ENCODE assay signal across 30 mouse cellular contexts in genomic region chr4:49474583-49474982, GRCm38 (mm10). TPM values are rescaled to one million over a fixed set of nuclear protein-coding genes. Genes with fewer than 3 reads are reported as not detected.
DNase-seq lines count a peak whose midpoint lies in the region; ATAC-seq and TF ChIP-seq lines count a peak whose summit lies in the region.
"Had no signal": no experiment of that assay in that cellular context is flagged by ENCODE, and none has a peak within 500 bp of the region (broad histone marks: within the 10 kb centered on the region; RNA-seq: fewer than 3 reads in every experiment).

No protein-coding gene starts in this region.

- no peak overlapping the region for H3K4me3 ChIP-seq in stomach, embryonic 15.5 days (replicated peaks)
- H3K4me3 ChIP-seq in stomach, postnatal 0 days (ENCODE audit: low read depth, low read length) = no peak overlapping the region
- H3K4me3 ChIP-seq in liver, embryonic 15.5 days (replicated peaks) = no peak overlapping the region
- H3K4me3 ChIP-seq in midbrain, postnatal 0 days (ENCODE audit: low read depth, low read length) = no peak overlapping the region
- H3K4me3 ChIP-seq: embryonic facial prominence, embryonic 13.5 days; forebrain, embryonic 13.5 days; heart, embryonic 10.5 days; hindbrain, embryonic 13.5 days; midbrain, embryonic 12.5 days had no signal

- no peaks in the 10 kb centered on the region for H3K9me3 ChIP-seq in stomach, embryonic 15.5 days
- no peaks in the 10 kb centered on the region for H3K9me3 ChIP-seq in stomach, postnatal 0 days (ENCODE audit: control insufficient read depth, low read length)
- H3K9me3 ChIP-seq in liver, embryonic 15.5 days (replicated peaks) = no peaks in the 10 kb centered on the region
- H3K9me3 ChIP-seq in midbrain, postnatal 0 days (ENCODE audit: low read length) = no peaks in the 10 kb centered on the region
- H3K9me3 ChIP-seq: embryonic facial prominence, embryonic 13.5 days; forebrain, embryonic 13.5 days; heart, embryonic 10.5 days; hindbrain, embryonic 13.5 days; midbrain, embryonic 12.5 days had no signal

- H3K9ac ChIP-seq in stomach, embryonic 15.5 days = no peak overlapping the region
- no peak overlapping the region for H3K9ac ChIP-seq in stomach, postnatal 0 days (ENCODE audit: low read length)
- no peak overlapping the region for H3K9ac ChIP-seq in liver, embryonic 15.5 days
- H3K9ac ChIP-seq in midbrain, postnatal 0 days (replicated peaks; ENCODE audit: low read length, poor library complexity, severe bottlenecking) = no peak overlapping the region
- H3K9ac ChIP-seq: embryonic facial prominence, embryonic 13.5 days; forebrain, embryonic 13.5 days; hindbrain, embryonic 13.5 days; lung, embryonic 14.5 days; midbrain, embryonic 12.5 days had no signal

- TF ChIP-seq CTCF in stomach, postnatal 0 days (IDR thresholded peaks at IDR 0.05; ENCODE audit: low read depth) = no peak
- no peak for TF ChIP-seq CTCF in midbrain, postnatal 0 days (IDR thresholded peaks at IDR 0.05)

- 0 out of 2 replicates have a peak, but pooled peaks cover 5% of the 10 kb centered on the region for H3K4me1 ChIP-seq in stomach, embryonic 15.5 days
- H3K4me1 ChIP-seq in stomach, postnatal 0 days (replicated peaks; ENCODE audit: control insufficient read depth, insufficient read depth) = no peaks in the 10 kb centered on the region
- H3K4me1 ChIP-seq in liver, embryonic 15.5 days (replicated peaks) = peaks cover 60% of the 10 kb centered on the region
- H3K4me1 ChIP-seq in midbrain, postnatal 0 days (ENCODE audit: insufficient read depth, low read length) = no peaks in the 10 kb centered on the region
- H3K4me1 ChIP-seq: heart, embryonic 10.5 days had no signal

- TF ChIP-seq EP300 in stomach, postnatal 0 days (optimal IDR thresholded peaks at IDR 0.05) = no peak

- peak; percentile 29; the same call in 1 of the 2 replicates for ATAC-seq in stomach, embryonic 15.5 days (ENCODE audit: insufficient read depth, low FRiP score, low read depth)
- no peak for ATAC-seq in stomach, postnatal 0 days (ENCODE audit: low FRiP score, low TSS enrichment)
- ATAC-seq in liver, embryonic 15.5 days (ENCODE audit: insufficient read depth) = peak; percentile 87
- ATAC-seq in midbrain, postnatal 0 days (ENCODE audit: low FRiP score) = no peak
- ATAC-seq: activated CD4-positive, CD25-positive, alpha-beta regulatory T cell, adult 4 months; forebrain, embryonic 13.5 days had no signal

- no peaks in the 10 kb centered on the region for H3K27me3 ChIP-seq in stomach, embryonic 15.5 days (replicated peaks)
- no peaks in the 10 kb centered on the region for H3K27me3 ChIP-seq in stomach, postnatal 0 days (ENCODE audit: control insufficient read depth, insufficient read depth, low read length)
- no peaks in the 10 kb centered on the region for H3K27me3 ChIP-seq in liver, embryonic 15.5 days
- no peaks in the 10 kb centered on the region for H3K27me3 ChIP-seq in midbrain, postnatal 0 days (ENCODE audit: insufficient read depth, low read length)
- H3K27me3 ChIP-seq: embryonic facial prominence, embryonic 13.5 days; forebrain, embryonic 13.5 days; hindbrain, embryonic 13.5 days; midbrain, embryonic 12.5 days had no signal

- no peaks in the 10 kb centered on the region for H3K36me3 ChIP-seq in stomach, embryonic 15.5 days
- no peaks in the 10 kb centered on the region for H3K36me3 ChIP-seq in stomach, postnatal 0 days (ENCODE audit: control insufficient read depth, insufficient read depth, low read length)
- H3K36me3 ChIP-seq in liver, embryonic 15.5 days (replicated peaks) = no peaks in the 10 kb centered on the region
- no peaks in the 10 kb centered on the region for H3K36me3 ChIP-seq in midbrain, postnatal 0 days (ENCODE audit: insufficient read depth, low read length)
- H3K36me3 ChIP-seq: embryonic facial prominence, embryonic 13.5 days; heart, embryonic 10.5 days; hindbrain, embryonic 13.5 days; midbrain, embryonic 12.5 days had no signal

- no peak overlapping the region for H3K27ac ChIP-seq in stomach, embryonic 15.5 days
- H3K27ac ChIP-seq in stomach, postnatal 0 days (replicated peaks) = no peak overlapping the region
- H3K27ac ChIP-seq in liver, embryonic 15.5 days (replicated peaks) = peak overlapping the region; percentile 71
- no peak overlapping the region for H3K27ac ChIP-seq in midbrain, postnatal 0 days (ENCODE audit: low read depth, low read length)
- H3K27ac ChIP-seq: embryonic facial prominence, embryonic 13.5 days; forebrain, embryonic 13.5 days; heart, embryonic 10.5 days; hindbrain, embryonic 13.5 days; midbrain, embryonic 12.5 days had no signal

- no peak overlapping the region for H3K4me2 ChIP-seq in stomach, embryonic 15.5 days
- H3K4me2 ChIP-seq in stomach, postnatal 0 days (replicated peaks; ENCODE audit: low read depth) = no peak overlapping the region
- peak overlapping the region; percentile 42 for H3K4me2 ChIP-seq in liver, embryonic 15.5 days
- H3K4me2 ChIP-seq in midbrain, postnatal 0 days (ENCODE audit: low read depth, low read length, poor library complexity, severe bottlenecking) = no peak overlapping the region
- H3K4me2 ChIP-seq: embryonic facial prominence, embryonic 13.5 days; forebrain, embryonic 13.5 days; hindbrain, embryonic 13.5 days; lung, embryonic 14.5 days; midbrain, embryonic 12.5 days had no signal

- no peak for DNase-seq in stomach, postnatal 0 days (ENCODE audit: low spot score)
- peak; percentile 67 for DNase-seq in liver
- no peak for DNase-seq in cerebellum, adult 11-12 months
- DNase-seq in midbrain, postnatal 0 days (ENCODE audit: low spot score) = no peak
- no peak for DNase-seq in testis, postnatal 10 days (ENCODE audit: low spot score)
- DNase-seq: adrenal gland, adult 2 months; cerebellum, postnatal 10 days; gastrocnemius, postnatal 14 days; heart, postnatal 36 days; kidney, adult 18-20 months; kidney, postnatal 4 days; left cerebral cortex, postnatal 4 days; lung, embryonic 14.5 days; thymus, adult 18-20 months; thymus, postnatal 25 days had no signal

RNA-seq across cellular contexts. Expression of gene Acnat1, which starts 0.9 kb away (rescaled TPM):
- 1.7 and 2.3 TPM in 2 replicates for polyA plus RNA-seq in stomach, embryonic 15.5 days (2015; fragmentation: Nextera tagmentation; extraction: Ambion mirVana)
- 1.4 and 2.6 TPM in 2 replicates for polyA plus RNA-seq in stomach, postnatal 0 days (2015; fragmentation: Nextera tagmentation; extraction: Ambion mirVana)
- 0.79 and 0.93 TPM in 2 replicates for polyA plus RNA-seq in liver, embryonic 15.5 days (2015; fragmentation: Nextera tagmentation; extraction: Ambion mirVana)
- total RNA-seq in midbrain, postnatal 0 days (2014; rRNA removed) = 0.44 TPM in 1 of 2 replicates, not detected in the other
- not detected in 2 replicates for polyA plus RNA-seq in midbrain, postnatal 0 days (2015; fragmentation: Nextera tagmentation; extraction: Ambion mirVana)
- total RNA-seq: gastrocnemius, postnatal 14 days; granulocyte monocyte progenitor cell, adult 5-6 weeks; heart, postnatal 36 days; layer of hippocampus, adult 8-10 months; monocyte, adult 5-6 weeks had no signal
- polyA plus RNA-seq: activated CD4-positive, CD25-positive, alpha-beta regulatory T cell, adult 4 months; embryonic facial prominence, embryonic 13.5 days; forebrain, embryonic 13.5 days; heart, embryonic 10.5 days; heart, embryonic 16.5 days; hindbrain, embryonic 13.5 days; midbrain, embryonic 12.5 days; neural tube, embryonic 14.5 days had no signal

RNA-seq across cellular contexts. Expression of gene Baat, which starts 31.8 kb away (rescaled TPM):
- polyA plus RNA-seq in stomach, embryonic 15.5 days (2015; fragmentation: Nextera tagmentation; extraction: Ambion mirVana) = 0.09 and 0.24 TPM in 2 replicates
- polyA plus RNA-seq in stomach, postnatal 0 days (2015; fragmentation: Nextera tagmentation; extraction: Ambion mirVana) = not detected in 2 replicates
- polyA plus RNA-seq in liver, embryonic 15.5 days (2015; fragmentation: Nextera tagmentation; extraction: Ambion mirVana) = 1.5 and 2.2 TPM in 2 replicates
- total RNA-seq in midbrain, postnatal 0 days (2014; rRNA removed) = not detected in 2 replicates
- polyA plus RNA-seq in midbrain, postnatal 0 days (2015; fragmentation: Nextera tagmentation; extraction: Ambion mirVana) = not detected in 2 replicates
- total RNA-seq: common myeloid progenitor, adult 5-6 weeks; granulocyte monocyte progenitor cell, adult 5-6 weeks; megakaryocyte, adult 5-6 weeks; monocyte, adult 5-6 weeks had no signal
- polyA plus RNA-seq: activated CD4-positive, CD25-positive, alpha-beta regulatory T cell, adult 4 months; adrenal gland, adult 2 months; embryonic facial prominence, embryonic 13.5 days; forebrain, embryonic 13.5 days; heart, embryonic 10.5 days; hindbrain, embryonic 13.5 days; lung, embryonic 14.5 days; neural tube, embryonic 14.5 days had no signal

RNA-seq across cellular contexts. Expression of gene Mrpl50, which starts 46.3 kb away (rescaled TPM):
- polyA plus RNA-seq in stomach, embryonic 15.5 days (2015; fragmentation: Nextera tagmentation; extraction: Ambion mirVana) = 85.6 and 91.3 TPM in 2 replicates
- 58.5 and 61.0 TPM in 2 replicates for polyA plus RNA-seq in stomach, postnatal 0 days (2015; fragmentation: Nextera tagmentation; extraction: Ambion mirVana)
- polyA plus RNA-seq in liver, embryonic 15.5 days (2015; fragmentation: Nextera tagmentation; extraction: Ambion mirVana) = 50.6 and 51.5 TPM in 2 replicates
- 36.6 and 44.3 TPM in 2 replicates for total RNA-seq in midbrain, postnatal 0 days (2014; rRNA removed)
- polyA plus RNA-seq in midbrain, postnatal 0 days (2015; fragmentation: Nextera tagmentation; extraction: Ambion mirVana) = 75.7 and 76.7 TPM in 2 replicates

RNA-seq across cellular contexts. Expression of gene Zfp189, which starts 46.4 kb away (rescaled TPM):
- 6.0 and 7.0 TPM in 2 replicates for polyA plus RNA-seq in stomach, embryonic 15.5 days (2015; fragmentation: Nextera tagmentation; extraction: Ambion mirVana)
- polyA plus RNA-seq in stomach, postnatal 0 days (2015; fragmentation: Nextera tagmentation; extraction: Ambion mirVana) = 1.9 and 2.1 TPM in 2 replicates
- polyA plus RNA-seq in liver, embryonic 15.5 days (2015; fragmentation: Nextera tagmentation; extraction: Ambion mirVana) = 3.1 and 3.3 TPM in 2 replicates
- total RNA-seq in midbrain, postnatal 0 days (2014; rRNA removed) = 6.3 and 10.4 TPM in 2 replicates
- 4.2 and 6.0 TPM in 2 replicates for polyA plus RNA-seq in midbrain, postnatal 0 days (2015; fragmentation: Nextera tagmentation; extraction: Ambion mirVana)

Comparison
In these comparisons a context has a peak if more than half of its experiments do, and no peak if none do; other contexts are left out.
1. ATAC-seq: peak in stomach, embryonic 15.5 days (single experiment) and liver, embryonic 15.5 days (single experiment); none in stomach, postnatal 0 days (single experiment) and midbrain, postnatal 0 days (single experiment).